Mouse (Mus musculus) small intestine, adult 2 months (tissue): ENCODE measurements at regions not wholly inside any gene's neighbourhood (a gene's known extent, or its start where the extent isn't known, plus 50 kb on each side); places are given as distances from the start of the nearest gene placed in this dataset.

Source experiments
- CTCF ChIP-seq: fragments of 200-500 bp; IDR thresholded peaks from 2 replicates; pipeline ENCODE4 v1.5.1; 2012; ENCODE audit warnings: low read depth, mild to moderate bottlenecking, control low read depth, inconsistent platforms, low read length, moderate library complexity, mixed read lengths; ENCODE audit not compliant: insufficient replicate concordance, insufficient read length; ENCODE audit errors: extremely low read depth
- POLR2A ChIP-seq: fragments of 200-500 bp; IDR thresholded peaks from 2 replicates; pipeline ENCODE4 v1.6.1; 2012; ENCODE audit warnings: low read depth, mild to moderate bottlenecking, control low read depth, inconsistent platforms, low read length, moderate library complexity

DNA sequence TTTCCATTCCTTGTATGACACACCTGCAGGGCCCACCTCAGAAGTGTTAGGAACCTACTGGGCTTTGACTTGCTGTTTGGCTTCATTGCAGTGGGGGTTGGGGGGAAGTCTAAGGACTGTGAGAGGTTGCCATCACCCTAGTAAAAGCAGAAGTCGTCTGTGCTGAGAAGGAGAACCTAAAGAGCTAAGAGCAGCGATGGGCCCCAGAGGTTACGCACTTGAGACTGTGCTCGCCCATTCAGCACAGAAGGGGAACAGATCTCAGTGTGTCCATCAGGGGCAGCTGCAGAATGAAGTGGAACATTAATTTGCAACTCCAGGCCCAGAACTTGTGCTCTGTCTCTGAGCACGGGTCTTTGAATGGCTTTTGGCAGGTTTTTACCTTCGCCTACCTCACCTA, 267.5 kb upstream of the Cdyl start:
- no peak for TF ChIP-seq POLR2A
- no peak for TF ChIP-seq CTCF
